Mouse (Mus musculus) erythroblast, embryonic 14.5 days (primary cell): Measurements from ENCODE around the gene Ccdc61.
"Not testable (repeated sequence)": the region's sequence is repeated elsewhere in the genome, so short reads cannot be mapped to it uniquely, and the experiment has no call there.

Experiments used
- GATA1 ChIP-seq: IDR thresholded peaks from 2 replicates; pipeline ENCODE4 v1.6.1; 2012; ENCODE audit warnings: low read length, inconsistent platforms, mixed read lengths
- TAL1 ChIP-seq: IDR thresholded peaks from 3 replicates; pipeline ENCODE4 v1.6.1; 2012; ENCODE audit warnings: low read length, inconsistent platforms, mixed read lengths

- not testable (repeated sequence) for TF ChIP-seq TAL1, GATA1
Measured at GRCm38 (mm10) chr7:18871031-18871430, 39.2 kb downstream of the Ccdc61 start, which contains the start of gene Pglyrp1.
